Mouse (Mus musculus) cerebellum, adult 2 months (tissue): ENCODE measurements at regions not wholly inside any gene's neighbourhood (a gene's known extent, or its start where the extent isn't known, plus 50 kb on each side); places are given as distances from the start of the nearest gene placed in this dataset.

ENCODE experiments used
- CTCF ChIP-seq: fragments of 200-500 bp; IDR thresholded peaks from 2 replicates; pipeline ENCODE4 v1.5.1; 2011; ENCODE audit warnings: low read depth, mild to moderate bottlenecking, control low read depth, low read length, moderate library complexity, borderline replicate concordance; ENCODE audit not compliant: insufficient read depth
- POLR2A ChIP-seq: fragments of 200-500 bp; IDR thresholded peaks from 2 replicates; pipeline ENCODE4 v1.6.1; 2011; ENCODE audit warnings: low read length, control low read depth, borderline replicate concordance; ENCODE audit not compliant: insufficient read depth

GRCm38 (mm10) chr5:119402651-119403050, 267.8 kb upstream of the Tbx3 start:
- TF ChIP-seq CTCF = no peak
- no peak for TF ChIP-seq POLR2A
